In the genomic region with DNA sequence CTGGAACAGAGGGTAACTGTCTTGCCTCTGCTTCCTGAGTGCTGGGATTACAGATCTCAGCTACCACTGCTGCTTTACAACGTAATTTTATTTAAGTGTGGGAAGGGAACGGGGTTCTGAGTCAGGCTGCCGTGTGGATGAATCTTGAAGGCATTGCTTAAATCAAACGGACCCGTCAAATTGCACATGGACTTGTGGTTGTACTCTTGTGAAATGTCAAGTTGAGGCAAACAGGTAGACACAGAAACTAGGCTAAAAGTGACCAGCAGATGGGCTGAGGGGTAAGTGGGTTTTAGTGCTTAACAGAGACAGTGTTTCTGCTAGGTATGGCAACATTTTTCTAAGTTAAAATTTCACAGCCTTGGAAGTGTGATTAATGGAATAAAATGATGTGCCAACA, we compare ENCODE assay signal across 27 mouse cellular contexts. TPM values are rescaled to one million over a fixed set of nuclear protein-coding genes. Genes with fewer than 3 reads are reported as not detected.
DNase-seq lines count a peak whose midpoint lies in the region; ATAC-seq and TF ChIP-seq lines count a peak whose summit lies in the region.
"Had no signal": no experiment of that assay in that cellular context is flagged by ENCODE, and none has a peak within 500 bp of the region (broad histone marks: within the 10 kb centered on the region; RNA-seq: fewer than 3 reads in every experiment).

No protein-coding gene starts in this region.

- peaks cover 7% of the 10 kb centered on the region for H3K4me1 ChIP-seq in ES-Bruce4 (ENCODE audit: control insufficient read depth, insufficient read depth, low read length)
- no peaks in the 10 kb centered on the region for H3K4me1 ChIP-seq in liver, embryonic 12.5 days

- no peaks in the 10 kb centered on the region for H3K27me3 ChIP-seq in ES-Bruce4 (ENCODE audit: control insufficient read depth, insufficient read depth, low read length, poor library complexity, severe bottlenecking)
- peaks cover 7% of the 10 kb centered on the region; the same call in 1 of the 2 replicates for H3K27me3 ChIP-seq in liver, embryonic 12.5 days (replicated peaks)
- H3K27me3 ChIP-seq: CH12.LX, Patski had no signal

- H3K9ac ChIP-seq in ES-Bruce4 (ENCODE audit: low read depth, poor library complexity, severe bottlenecking): no peak overlapping the region
- H3K9ac ChIP-seq in liver, embryonic 12.5 days: no peak overlapping the region

- intact Hi-C loops in gastrocnemius, postnatal 36 days (cut with DNase I): no loop called here

- ATAC-seq in granulocyte monocyte progenitor cell, adult 5-6 weeks (replicated peaks; ENCODE audit: poor library complexity, severe bottlenecking): peak; percentile 56
- ATAC-seq in megakaryocyte, adult 5-6 weeks (ENCODE audit: poor library complexity, severe bottlenecking): peak; percentile 69
- ATAC-seq in megakaryocyte progenitor cell, adult 5-6 weeks (replicated peaks; ENCODE audit: poor library complexity): peak; percentile 76
- ATAC-seq in liver, embryonic 12.5 days: no peak
- ATAC-seq: activated CD4-positive, CD25-positive, alpha-beta regulatory T cell, adult 4 months; CD4-positive, CD25-positive, alpha-beta regulatory T cell, adult 4 months; Patski had no signal

- no peak for DNase-seq in gastrocnemius, postnatal 36 days
- no peak for DNase-seq in urinary bladder, postnatal 25 days (ENCODE audit: low spot score)
- no peak for DNase-seq in T-cell, adult 2 months (ENCODE audit: low spot score)
- DNase-seq: adrenal gland, adult 2 months; adrenal gland, adult 8-10 months; adrenal gland, postnatal 10 days; adrenal gland, postnatal 14 days; adrenal gland, postnatal 25 days; adrenal gland, postnatal 36 days; B cell, adult 2 months; cerebellum, adult 11 months; cerebellum, adult 11-12 months; cerebellum, adult 18-20 months; cerebellum, adult 2 months had no signal

- 67% methylated on average over 5 of the region's 5 CpGs for WGBS in liver, embryonic 12.5 days (ENCODE audit: insufficient replicate concordance)

- TF ChIP-seq EP300 in ES-Bruce4 (IDR thresholded peaks at IDR 0.05; ENCODE audit: insufficient read depth, low read depth, low read length): no peak

- no peak overlapping the region for H3K4me2 ChIP-seq in liver, embryonic 12.5 days

- H3K36me3 ChIP-seq in ES-Bruce4 (ENCODE audit: control insufficient read depth, insufficient read depth, low read length, poor library complexity, severe bottlenecking): no peaks in the 10 kb centered on the region
- no peaks in the 10 kb centered on the region for H3K36me3 ChIP-seq in liver, embryonic 12.5 days
- H3K36me3 ChIP-seq: G1E had no signal

- no peak overlapping the region for H3K4me3 ChIP-seq in ES-Bruce4 (ENCODE audit: low read depth, low read length)
- no peak overlapping the region for H3K4me3 ChIP-seq in liver, embryonic 12.5 days

- no peaks in the 10 kb centered on the region for H3K9me3 ChIP-seq in ES-Bruce4 (replicated peaks; ENCODE audit: control insufficient read depth, insufficient read depth, low read length, poor library complexity, severe bottlenecking)
- H3K9me3 ChIP-seq in liver, embryonic 12.5 days (replicated peaks): no peaks in the 10 kb centered on the region

- no peak for TF ChIP-seq CTCF in ES-Bruce4 (IDR thresholded peaks at IDR 0.05; ENCODE audit: low read depth, low read length)

- no peak for TF ChIP-seq POLR2A in ES-Bruce4 (IDR thresholded peaks at IDR 0.05; ENCODE audit: insufficient read depth, low read length)

- peak overlapping the region; percentile 48; the same call in 1 of the 2 replicates for H3K27ac ChIP-seq in ES-Bruce4 (ENCODE audit: insufficient read depth, low read length)
- H3K27ac ChIP-seq in liver, embryonic 12.5 days: no peak overlapping the region

RNA-seq across cellular contexts. Expression of a gene that starts 7.0 kb away (rescaled TPM):
- 57.2 and 66.7 TPM in 2 replicates for polyA plus RNA-seq in ES-Bruce4 (2011; ENCODE audit: insufficient read depth, insufficient read length, low read depth, missing spikeins)
- not detected in 2 replicates for total RNA-seq in granulocyte monocyte progenitor cell, adult 5-6 weeks (2014; fragmentation: Nextera tagmentation)
- 0.69 and 0.82 TPM in 2 replicates for total RNA-seq in granulocyte monocyte progenitor cell, adult 5-6 weeks (2017)
- 0.25 TPM in 1 of 2 replicates, not detected in the other for total RNA-seq in megakaryocyte, adult 5-6 weeks (2015)
- total RNA-seq in megakaryocyte, adult 5-6 weeks (2017): 0.08 TPM in 1 of 2 replicates, not detected in the other
- 0.59 and 2.3 TPM in 2 replicates for total RNA-seq in megakaryocyte progenitor cell, adult 5-6 weeks (2015)
- 0.74 and 3.0 TPM in 2 replicates for total RNA-seq in megakaryocyte progenitor cell, adult 5-6 weeks (2017)
- 0.16 TPM in 1 of 2 replicates, not detected in the other for polyA plus RNA-seq in liver, embryonic 12.5 days (2016; fragmentation: Nextera tagmentation; extraction: Ambion mirVana)
- not detected for total RNA-seq in gastrocnemius, postnatal 36 days (2021)
- total RNA-seq: adrenal gland, adult 18-20 months; adrenal gland, adult 8-10 months; adrenal gland, postnatal 25 days; adrenal gland, postnatal 36 days; CH12.LX; G1E; MEL had no signal
- polyA plus RNA-seq: activated CD4-positive, CD25-positive, alpha-beta regulatory T cell, adult 4 months; adrenal gland, adult 2 months; G1E had no signal

RNA-seq across cellular contexts. Expression of a gene that starts 16.2 kb away (rescaled TPM):
- 2.1 and 2.6 TPM in 2 replicates for polyA plus RNA-seq in ES-Bruce4 (2011; ENCODE audit: insufficient read depth, insufficient read length, low read depth, missing spikeins)
- total RNA-seq in granulocyte monocyte progenitor cell, adult 5-6 weeks (2014; fragmentation: Nextera tagmentation): not detected in 2 replicates
- total RNA-seq in granulocyte monocyte progenitor cell, adult 5-6 weeks (2017): not detected in 2 replicates
- not detected in 2 replicates for total RNA-seq in megakaryocyte, adult 5-6 weeks (2015)
- 0.07 TPM in 1 of 2 replicates, not detected in the other for total RNA-seq in megakaryocyte, adult 5-6 weeks (2017)
- total RNA-seq in megakaryocyte progenitor cell, adult 5-6 weeks (2015): not detected in 2 replicates
- not detected in 2 replicates for total RNA-seq in megakaryocyte progenitor cell, adult 5-6 weeks (2017)
- polyA plus RNA-seq in liver, embryonic 12.5 days (2016; fragmentation: Nextera tagmentation; extraction: Ambion mirVana): not detected in 2 replicates
- not detected for total RNA-seq in gastrocnemius, postnatal 36 days (2021)
- total RNA-seq: adrenal gland, adult 18-20 months; adrenal gland, adult 2 months; adrenal gland, adult 8-10 months; adrenal gland, postnatal 10 days; adrenal gland, postnatal 14 days; adrenal gland, postnatal 25 days; adrenal gland, postnatal 36 days; adrenal gland, postnatal 4 days; CH12.LX; MEL had no signal
- polyA plus RNA-seq: activated CD4-positive, CD25-positive, alpha-beta regulatory T cell, adult 4 months; CD4-positive, CD25-positive, alpha-beta regulatory T cell, adult 4 months; G1E had no signal

RNA-seq across cellular contexts. Expression of a gene that starts 20.3 kb away (rescaled TPM):
- 15.9 and 16.5 TPM in 2 replicates for polyA plus RNA-seq in ES-Bruce4 (2011; ENCODE audit: insufficient read depth, insufficient read length, low read depth, missing spikeins)
- total RNA-seq in granulocyte monocyte progenitor cell, adult 5-6 weeks (2014; fragmentation: Nextera tagmentation): not detected in 2 replicates
- total RNA-seq in granulocyte monocyte progenitor cell, adult 5-6 weeks (2017): not detected in 2 replicates
- total RNA-seq in megakaryocyte, adult 5-6 weeks (2015): not detected in 2 replicates
- not detected in 2 replicates for total RNA-seq in megakaryocyte, adult 5-6 weeks (2017)
- not detected in 2 replicates for total RNA-seq in megakaryocyte progenitor cell, adult 5-6 weeks (2015)
- total RNA-seq in megakaryocyte progenitor cell, adult 5-6 weeks (2017): not detected in 2 replicates
- polyA plus RNA-seq in liver, embryonic 12.5 days (2016; fragmentation: Nextera tagmentation; extraction: Ambion mirVana): 0.14 and 0.23 TPM in 2 replicates
- under 1 TPM in 1 of 2 experiments, not detected in 1; 0.25 TPM for total RNA-seq in gastrocnemius, postnatal 36 days (2021)
- total RNA-seq: adrenal gland, postnatal 25 days; MEL had no signal
- polyA plus RNA-seq: activated CD4-positive, CD25-positive, alpha-beta regulatory T cell, adult 4 months; CD4-positive, CD25-positive, alpha-beta regulatory T cell, adult 4 months; G1E had no signal

RNA-seq across cellular contexts. Expression of a gene that starts 23.8 kb away (rescaled TPM):
- polyA plus RNA-seq in ES-Bruce4 (2011; ENCODE audit: insufficient read depth, insufficient read length, low read depth, missing spikeins): 1.4 TPM in 2 replicates
- not detected in 2 replicates for total RNA-seq in granulocyte monocyte progenitor cell, adult 5-6 weeks (2014; fragmentation: Nextera tagmentation)
- not detected in 2 replicates for total RNA-seq in granulocyte monocyte progenitor cell, adult 5-6 weeks (2017)
- total RNA-seq in megakaryocyte, adult 5-6 weeks (2015): 0.27 TPM in 1 of 2 replicates, not detected in the other
- total RNA-seq in megakaryocyte, adult 5-6 weeks (2017): not detected in 2 replicates
- not detected in 2 replicates for total RNA-seq in megakaryocyte progenitor cell, adult 5-6 weeks (2015)
- total RNA-seq in megakaryocyte progenitor cell, adult 5-6 weeks (2017): not detected in 2 replicates
- 2.5 and 3.1 TPM in 2 replicates for polyA plus RNA-seq in liver, embryonic 12.5 days (2016; fragmentation: Nextera tagmentation; extraction: Ambion mirVana)
- total RNA-seq in gastrocnemius, postnatal 36 days (2021): 1 to 10 TPM; 4.4 TPM
- total RNA-seq: CH12.LX, MEL had no signal
- polyA plus RNA-seq: activated CD4-positive, CD25-positive, alpha-beta regulatory T cell, adult 4 months; CD4-positive, CD25-positive, alpha-beta regulatory T cell, adult 4 months; G1E had no signal
